Mouse (Mus musculus): ENCODE data around the gene Erc2. TPM values are rescaled to one million over a fixed set of nuclear protein-coding genes. Genes with fewer than 3 reads are reported as not detected.

Gene Erc2
- polyA plus RNA-seq, 1 experiment from 2014 or later, result 58.0 TPM

DNA sequence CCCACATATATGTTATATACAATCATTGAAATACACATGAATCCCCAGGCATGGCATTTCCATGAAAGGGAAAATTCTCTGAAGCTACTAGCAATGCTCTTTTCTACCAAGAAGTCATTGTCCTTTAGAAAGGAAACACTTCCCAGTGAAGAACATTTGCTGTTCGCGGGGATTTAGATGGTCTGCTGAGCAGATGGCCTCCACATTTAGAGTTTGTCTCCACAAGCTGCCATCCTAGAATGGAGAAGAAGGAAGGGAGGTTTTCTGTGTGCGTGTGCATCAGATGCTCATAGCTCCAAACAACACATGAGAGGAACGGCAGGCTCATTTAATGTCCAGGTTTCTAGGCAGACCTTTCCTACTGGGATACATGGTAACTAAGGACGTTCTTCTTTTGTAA lies 196.8 kb downstream of the Erc2 start:
- no peaks in the 10 kb centered on the region for H3K36me3 ChIP-seq
- H3K27me3 ChIP-seq, result no peaks in the 10 kb centered on the region
- no peak overlapping the region for H3K27ac ChIP-seq (replicated peaks)
- ATAC-seq (ENCODE audit: low read depth), result no peak
- H3K9me3 ChIP-seq, result no peaks in the 10 kb centered on the region
- H3K4me1 ChIP-seq (replicated peaks), result no peaks in the 10 kb centered on the region; the same call in 1 of the 2 replicates
- H3K4me3 ChIP-seq, result no peak overlapping the region
- H3K4me2 ChIP-seq, result no peak overlapping the region
- 93% methylated on average over 5 of the region's 5 CpGs for WGBS
- H3K9ac ChIP-seq, result no peak overlapping the region

DNA sequence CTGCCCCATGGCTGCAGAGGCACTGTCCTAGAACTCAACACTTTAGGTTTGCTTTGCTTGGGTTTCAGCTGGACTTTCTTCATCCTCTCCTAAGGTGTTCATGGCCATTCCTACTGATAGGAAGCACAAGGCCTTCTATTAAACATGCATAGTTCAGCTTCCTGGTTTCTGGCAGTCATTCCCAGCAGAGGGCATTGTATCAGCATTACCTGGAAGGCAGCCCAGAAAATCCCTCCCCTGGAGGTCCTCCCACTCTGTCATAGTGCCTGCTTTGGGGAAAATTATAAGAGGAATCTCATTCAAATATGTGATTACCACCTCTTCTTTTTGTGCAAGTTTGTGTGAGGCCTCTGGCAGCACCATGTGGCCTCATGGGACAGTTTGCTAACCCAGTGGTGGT lies 199.6 kb downstream of the Erc2 start:
- no peak overlapping the region for H3K9ac ChIP-seq
- H3K27me3 ChIP-seq, result no peaks in the 10 kb centered on the region
- no peak overlapping the region for H3K4me2 ChIP-seq
- no peak overlapping the region for H3K4me3 ChIP-seq
- no peaks in the 10 kb centered on the region for H3K36me3 ChIP-seq
- no peaks in the 10 kb centered on the region for H3K9me3 ChIP-seq
- no peaks in the 10 kb centered on the region; the same call in 1 of the 2 replicates for H3K4me1 ChIP-seq (replicated peaks)
- H3K27ac ChIP-seq (replicated peaks), result no peak overlapping the region
- no peak for ATAC-seq (ENCODE audit: low read depth)

DNA sequence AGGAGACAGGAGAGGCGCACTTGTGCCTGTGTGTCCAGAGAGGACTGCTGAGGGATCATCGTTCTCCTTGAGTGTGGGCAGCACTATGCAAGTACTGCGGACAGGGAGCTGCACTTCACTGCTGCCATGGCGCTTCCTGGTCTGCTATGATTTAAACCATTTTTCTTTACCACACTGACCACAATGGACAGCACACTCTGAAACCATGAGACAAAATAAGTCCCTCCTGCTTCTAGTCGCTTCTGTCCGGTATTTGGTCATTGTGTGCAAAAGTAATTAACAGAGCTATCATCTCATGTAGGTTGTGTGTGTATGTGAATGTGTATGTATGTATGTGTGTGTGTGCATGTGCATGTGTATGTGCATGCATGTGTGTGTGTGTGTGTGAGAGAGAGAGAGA lies 200.3 kb downstream of the Erc2 start:
- no peak for ATAC-seq (ENCODE audit: low read depth)
- WGBS, result 93% methylated on average over 6 of the region's 6 CpGs
- no peaks in the 10 kb centered on the region for H3K27me3 ChIP-seq
- H3K4me1 ChIP-seq (replicated peaks), result no peaks in the 10 kb centered on the region; the same call in 1 of the 2 replicates
- no peaks in the 10 kb centered on the region for H3K36me3 ChIP-seq
- H3K27ac ChIP-seq (replicated peaks), result no peak overlapping the region
- no peak overlapping the region for H3K4me3 ChIP-seq
- H3K4me2 ChIP-seq, result no peak overlapping the region
- H3K9ac ChIP-seq, result no peak overlapping the region
- H3K9me3 ChIP-seq, result no peaks in the 10 kb centered on the region

DNA sequence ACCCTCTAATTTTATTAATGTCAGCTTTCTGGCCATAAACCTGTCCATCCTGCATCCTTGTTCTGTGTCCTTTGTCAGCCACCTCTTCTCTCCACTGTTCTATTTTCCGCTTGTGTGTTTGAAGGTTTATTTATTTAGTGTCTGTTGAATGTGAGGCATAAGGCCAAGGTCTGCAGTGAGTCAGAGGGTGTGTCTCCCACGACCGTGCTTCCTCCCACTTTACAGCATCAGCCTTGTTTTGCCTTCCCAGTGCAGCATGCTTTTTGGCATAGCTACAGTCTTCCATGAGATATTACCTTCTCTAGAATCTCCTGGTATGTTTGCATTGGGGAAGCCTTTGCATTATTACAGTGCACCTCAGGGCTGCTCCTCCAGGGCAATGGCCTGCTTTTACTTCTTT lies 200.8 kb downstream of the Erc2 start:
- H3K4me2 ChIP-seq, result no peak overlapping the region
- H3K36me3 ChIP-seq, result no peaks in the 10 kb centered on the region
- H3K27me3 ChIP-seq, result no peaks in the 10 kb centered on the region
- H3K27ac ChIP-seq (replicated peaks), result no peak overlapping the region
- H3K4me3 ChIP-seq, result no peak overlapping the region
- no peak for ATAC-seq (ENCODE audit: low read depth)
- no peaks in the 10 kb centered on the region for H3K9me3 ChIP-seq
- 65% methylated on average over 3 of the region's 3 CpGs for WGBS
- H3K9ac ChIP-seq, result no peak overlapping the region
- H3K4me1 ChIP-seq (replicated peaks), result no peaks in the 10 kb centered on the region; the same call in 1 of the 2 replicates

DNA sequence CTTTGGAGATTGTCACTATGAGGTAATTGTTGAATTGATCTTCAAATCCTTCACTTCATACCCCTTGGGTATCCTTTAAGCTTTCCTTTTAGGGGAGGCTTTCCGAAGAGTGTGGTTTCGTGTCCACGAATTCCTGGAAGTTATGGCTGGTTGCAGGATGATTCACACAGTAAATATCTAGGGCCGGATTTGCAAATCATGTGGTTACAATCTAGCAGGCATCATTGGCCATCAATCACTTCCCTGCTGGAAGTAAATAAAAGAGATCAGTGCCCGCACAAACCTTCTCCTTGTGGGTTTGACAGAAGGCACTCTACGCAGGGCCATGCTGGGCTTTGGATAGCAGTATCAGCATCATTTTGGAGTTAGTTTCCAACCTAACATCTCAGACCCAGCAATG lies 201.7 kb downstream of the Erc2 start:
- no peaks in the 10 kb centered on the region for H3K27me3 ChIP-seq
- no peak overlapping the region for H3K9ac ChIP-seq
- no peaks in the 10 kb centered on the region for H3K36me3 ChIP-seq
- no peak overlapping the region for H3K4me2 ChIP-seq
- no peak overlapping the region for H3K27ac ChIP-seq (replicated peaks)
- no peaks in the 10 kb centered on the region; the same call in 1 of the 2 replicates for H3K4me1 ChIP-seq (replicated peaks)
- WGBS, result 76% methylated on average over 6 of the region's 6 CpGs
- ATAC-seq (ENCODE audit: low read depth), result no peak
- no peak overlapping the region for H3K4me3 ChIP-seq
- H3K9me3 ChIP-seq, result no peaks in the 10 kb centered on the region

DNA sequence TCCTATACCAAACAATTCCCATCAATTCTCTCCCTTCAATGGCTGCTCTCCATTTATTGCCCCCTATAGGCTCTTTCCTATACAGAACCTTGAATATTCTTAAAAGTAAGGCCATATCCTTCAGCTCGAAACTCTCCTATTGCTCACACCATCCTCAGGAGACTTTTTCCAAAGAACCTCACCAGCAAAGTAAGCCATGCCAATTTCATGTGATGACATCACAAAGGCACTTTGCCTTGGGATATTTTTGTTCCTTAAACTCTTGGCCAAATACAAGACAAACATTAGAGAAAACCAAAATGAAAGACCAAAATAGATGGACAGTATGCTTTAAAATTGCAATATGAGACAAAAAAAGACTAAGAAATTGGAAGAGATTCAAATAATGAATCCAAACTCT lies 204.6 kb downstream of the Erc2 start:
- ATAC-seq (ENCODE audit: low read depth), result no peak

DNA sequence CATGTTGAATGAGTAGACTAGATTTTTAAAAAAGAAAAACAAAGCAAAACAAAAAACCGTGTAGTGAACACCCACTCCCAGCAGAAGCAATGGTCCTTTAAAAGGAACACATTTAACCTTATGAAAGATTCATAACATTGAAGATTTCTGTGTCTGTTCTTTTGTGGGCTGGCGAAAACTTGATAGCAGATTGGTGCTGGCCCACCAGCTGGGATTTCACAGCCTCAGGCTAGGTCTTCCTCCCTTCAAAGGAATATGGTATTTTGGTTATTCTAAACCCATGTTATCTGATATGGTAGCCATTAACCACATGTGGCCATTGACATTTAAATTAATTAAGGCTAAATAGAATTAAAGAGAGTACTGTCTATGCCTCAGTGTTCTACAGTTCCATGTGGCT lies 205.9 kb downstream of the Erc2 start:
- no peak overlapping the region for H3K4me2 ChIP-seq
- H3K9me3 ChIP-seq, result no peaks in the 10 kb centered on the region
- no peaks in the 10 kb centered on the region for H3K36me3 ChIP-seq
- WGBS, result 47% methylated on average over 2 of the region's 2 CpGs
- no peak overlapping the region for H3K9ac ChIP-seq
- ATAC-seq (ENCODE audit: low read depth), result no peak
- no peaks in the 10 kb centered on the region for H3K4me1 ChIP-seq (replicated peaks)
- no peak overlapping the region for H3K4me3 ChIP-seq
- no peaks in the 10 kb centered on the region for H3K27me3 ChIP-seq
- no peak overlapping the region for H3K27ac ChIP-seq (replicated peaks)

More for the DNA sequence above, 204.6 kb downstream of the Erc2 start:
- Histone ChIP-seq H3K4me1 (replicated peaks) (no peaks in the 10 kb centered on the region), H3K4me2 (no peak overlapping the region), H3K27me3 (no peaks in the 10 kb centered on the region), H3K9ac (no peak overlapping the region), H3K9me3 (no peaks in the 10 kb centered on the region), H3K36me3 (no peaks in the 10 kb centered on the region), H3K27ac (replicated peaks) (no peak overlapping the region), H3K4me3 (no peak overlapping the region)
- WGBS, result 62% methylated on average over 1 of the region's 1 CpGs

DNA sequence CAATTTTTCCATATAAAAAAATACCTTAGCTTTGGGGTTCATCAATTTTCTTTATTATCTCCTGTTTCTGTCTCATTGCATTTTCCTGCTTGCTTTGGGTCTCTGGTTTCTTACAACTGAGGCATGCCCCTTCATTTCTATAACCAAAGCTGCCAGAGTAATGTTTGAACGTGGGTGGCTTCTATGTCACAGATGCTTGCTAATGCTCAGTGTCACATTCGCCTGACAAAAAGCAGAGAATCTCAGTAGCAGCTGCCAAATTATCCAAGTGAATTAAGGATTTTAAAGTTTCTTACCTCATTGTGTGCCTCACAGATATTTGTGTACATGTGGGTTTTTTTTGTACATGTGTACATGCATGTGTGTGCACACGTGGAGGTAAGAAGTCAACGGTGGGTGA lies 210.0 kb downstream of the Erc2 start:
- Histone ChIP-seq H3K4me3 (no peak overlapping the region), H3K4me1 (replicated peaks) (no peaks in the 10 kb centered on the region), H3K27ac (replicated peaks) (no peak overlapping the region), H3K4me2 (no peak overlapping the region), H3K27me3 (no peaks in the 10 kb centered on the region), H3K9me3 (no peaks in the 10 kb centered on the region), H3K9ac (no peak overlapping the region), H3K36me3 (no peaks in the 10 kb centered on the region)
- ATAC-seq (ENCODE audit: low read depth), result no peak
- WGBS, result 85% methylated on average over 4 of the region's 4 CpGs

DNA sequence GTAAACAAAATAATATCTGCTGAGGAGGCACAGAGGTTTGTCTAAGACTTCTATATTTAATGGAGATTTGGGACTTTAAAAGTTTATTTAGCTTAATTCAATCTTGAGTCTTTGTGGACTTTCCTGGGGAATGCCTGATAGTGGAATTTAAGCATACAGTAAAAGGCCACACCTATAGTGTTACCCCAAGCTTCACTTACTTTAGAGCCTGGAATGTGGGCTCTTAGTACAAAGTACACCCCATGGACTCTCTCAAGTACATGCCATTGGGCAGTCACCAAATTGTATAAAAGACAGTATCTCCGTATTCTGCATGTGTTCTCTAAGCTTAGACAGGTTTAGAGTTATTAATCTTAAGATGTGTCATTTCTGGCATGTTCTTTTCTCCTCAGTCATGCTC lies 213.1 kb downstream of the Erc2 start:
- Histone ChIP-seq H3K9ac (no peak overlapping the region), H3K36me3 (no peaks in the 10 kb centered on the region), H3K4me1 (replicated peaks) (no peaks in the 10 kb centered on the region), H3K4me3 (no peak overlapping the region), H3K4me2 (no peak overlapping the region), H3K27me3 (no peaks in the 10 kb centered on the region), H3K9me3 (no peaks in the 10 kb centered on the region), H3K27ac (replicated peaks) (no peak overlapping the region)
- WGBS, result 72% methylated on average over 1 of the region's 1 CpGs
- no peak for ATAC-seq (ENCODE audit: low read depth)

DNA sequence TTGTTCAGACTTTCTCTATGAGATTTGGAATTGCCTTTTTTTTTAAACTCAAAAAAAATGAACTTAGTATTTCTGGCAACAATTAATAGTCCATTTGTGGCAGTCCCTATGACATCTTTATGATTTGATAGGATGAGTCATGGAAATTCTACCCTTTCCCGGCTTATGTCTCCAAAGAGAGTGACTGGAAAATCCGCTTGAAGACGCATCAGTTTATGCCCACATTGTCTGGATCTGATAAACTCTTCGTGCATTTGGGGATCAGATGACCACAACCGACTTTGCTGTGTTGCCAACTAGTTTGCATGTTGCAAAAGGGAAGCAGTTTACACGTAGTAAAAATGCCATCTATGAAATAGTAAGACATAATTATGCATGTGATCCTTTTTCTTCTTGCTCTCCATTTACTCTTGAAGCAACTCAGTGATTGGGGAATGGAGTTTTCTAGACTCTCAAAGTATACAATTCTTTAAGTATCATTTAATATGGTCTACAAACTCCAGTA lies 215.4 kb downstream of the Erc2 start:
- 85% methylated on average over 6 of the region's 6 CpGs for WGBS
- Histone ChIP-seq H3K9me3 (no peaks in the 10 kb centered on the region), H3K4me3 (no peak overlapping the region), H3K36me3 (no peaks in the 10 kb centered on the region), H3K4me2 (no peak overlapping the region), H3K4me1 (replicated peaks) (no peaks in the 10 kb centered on the region), H3K27me3 (no peaks in the 10 kb centered on the region), H3K9ac (no peak overlapping the region), H3K27ac (replicated peaks) (no peak overlapping the region)
- no peak for ATAC-seq (ENCODE audit: low read depth)

DNA sequence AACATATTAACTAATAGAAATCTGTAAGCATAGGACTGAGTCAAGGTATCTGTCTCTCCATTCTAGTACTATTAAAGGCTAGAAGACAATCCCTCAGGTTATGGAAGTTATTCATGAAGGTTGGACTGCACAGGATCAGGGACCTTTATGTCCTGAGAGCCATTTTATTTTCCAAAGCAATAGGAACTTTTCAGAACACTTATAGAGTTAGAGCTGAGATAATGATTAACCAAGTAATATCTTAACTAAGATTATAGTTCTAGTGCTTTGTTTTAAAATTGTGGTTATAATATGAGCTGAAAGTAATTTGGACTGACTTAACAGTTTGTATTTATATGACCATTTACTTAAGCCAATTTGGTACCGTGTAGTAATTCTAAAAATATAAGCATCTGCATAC lies 217.9 kb downstream of the Erc2 start:
- Histone ChIP-seq H3K9me3 (no peaks in the 10 kb centered on the region), H3K36me3 (no peaks in the 10 kb centered on the region), H3K4me2 (no peak overlapping the region), H3K27ac (replicated peaks) (no peak overlapping the region), H3K4me3 (no peak overlapping the region), H3K4me1 (replicated peaks) (no peaks in the 10 kb centered on the region), H3K9ac (no peak overlapping the region), H3K27me3 (no peaks in the 10 kb centered on the region)
- ATAC-seq (ENCODE audit: low read depth), result no peak
- 87% methylated on average over 1 of the region's 1 CpGs for WGBS

DNA sequence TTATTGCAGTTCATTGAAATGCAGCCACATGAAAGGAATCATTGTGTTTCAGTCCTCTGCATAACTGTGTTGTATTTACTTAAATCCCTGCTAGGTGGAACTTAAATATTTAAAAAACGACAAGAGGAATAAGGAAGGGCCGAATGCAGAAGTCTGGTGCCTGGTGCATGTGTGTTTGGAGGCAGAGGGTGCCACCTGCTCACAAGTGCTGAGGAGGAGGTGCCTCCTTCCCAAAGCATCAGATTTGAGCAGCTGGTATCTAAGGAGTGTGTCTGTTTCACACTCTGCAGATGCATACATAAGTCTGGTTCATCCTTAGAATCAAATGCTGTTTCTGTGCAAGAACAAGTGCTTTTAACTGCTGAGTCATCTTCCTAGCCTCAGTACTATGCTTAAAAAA lies 224.6 kb downstream of the Erc2 start:
- no peak overlapping the region for H3K4me2 ChIP-seq
- 67% methylated on average over 2 of the region's 2 CpGs for WGBS
- no peak for ATAC-seq (ENCODE audit: low read depth)
- H3K27ac ChIP-seq (replicated peaks), result no peak overlapping the region
- no peaks in the 10 kb centered on the region for H3K27me3 ChIP-seq
- no peaks in the 10 kb centered on the region for H3K4me1 ChIP-seq (replicated peaks)
- no peaks in the 10 kb centered on the region for H3K36me3 ChIP-seq
- H3K4me3 ChIP-seq, result no peak overlapping the region
- no peak overlapping the region for H3K9ac ChIP-seq
- H3K9me3 ChIP-seq, result no peaks in the 10 kb centered on the region

DNA sequence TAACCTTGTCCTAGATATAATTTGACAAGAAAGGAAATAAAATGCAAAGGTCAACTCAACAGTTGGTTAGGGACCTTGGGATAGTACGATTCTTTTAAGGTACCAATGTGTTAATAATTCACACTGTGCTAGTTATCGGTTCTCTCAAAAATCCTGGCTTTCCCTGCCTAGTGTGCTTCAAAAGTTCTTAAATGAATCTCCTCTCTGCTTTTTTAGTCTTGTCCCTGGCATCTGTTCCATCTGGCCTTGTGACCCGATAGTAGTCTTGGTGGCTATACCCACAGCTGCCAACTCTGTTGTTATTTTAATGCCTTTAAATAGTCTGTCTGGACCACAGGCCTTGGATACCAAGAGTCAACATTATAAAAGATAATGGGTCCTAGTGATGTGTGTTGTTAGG lies 225.1 kb downstream of the Erc2 start:
- H3K27me3 ChIP-seq, result no peaks in the 10 kb centered on the region
- ATAC-seq (ENCODE audit: low read depth), result no peak
- H3K4me1 ChIP-seq (replicated peaks), result no peaks in the 10 kb centered on the region
- no peak overlapping the region for H3K4me3 ChIP-seq
- no peak overlapping the region for H3K27ac ChIP-seq (replicated peaks)
- no peaks in the 10 kb centered on the region for H3K9me3 ChIP-seq
- no peak overlapping the region for H3K4me2 ChIP-seq
- H3K9ac ChIP-seq, result no peak overlapping the region
- 70% methylated on average over 3 of the region's 3 CpGs for WGBS
- H3K36me3 ChIP-seq, result no peaks in the 10 kb centered on the region

Measured in neural tube, embryonic 13.5 days (tissue).